Mouse (Mus musculus): Measurements from ENCODE around the gene Mrpl53. TPM values are rescaled to one million over a fixed set of nuclear protein-coding genes. Genes with fewer than 3 reads are reported as not detected.

Mrpl53 gene
- polyA plus RNA-seq (2016; fragmentation: Nextera tagmentation; extraction: Ambion mirVana): 110 and 124 TPM in 2 replicates

DNA sequence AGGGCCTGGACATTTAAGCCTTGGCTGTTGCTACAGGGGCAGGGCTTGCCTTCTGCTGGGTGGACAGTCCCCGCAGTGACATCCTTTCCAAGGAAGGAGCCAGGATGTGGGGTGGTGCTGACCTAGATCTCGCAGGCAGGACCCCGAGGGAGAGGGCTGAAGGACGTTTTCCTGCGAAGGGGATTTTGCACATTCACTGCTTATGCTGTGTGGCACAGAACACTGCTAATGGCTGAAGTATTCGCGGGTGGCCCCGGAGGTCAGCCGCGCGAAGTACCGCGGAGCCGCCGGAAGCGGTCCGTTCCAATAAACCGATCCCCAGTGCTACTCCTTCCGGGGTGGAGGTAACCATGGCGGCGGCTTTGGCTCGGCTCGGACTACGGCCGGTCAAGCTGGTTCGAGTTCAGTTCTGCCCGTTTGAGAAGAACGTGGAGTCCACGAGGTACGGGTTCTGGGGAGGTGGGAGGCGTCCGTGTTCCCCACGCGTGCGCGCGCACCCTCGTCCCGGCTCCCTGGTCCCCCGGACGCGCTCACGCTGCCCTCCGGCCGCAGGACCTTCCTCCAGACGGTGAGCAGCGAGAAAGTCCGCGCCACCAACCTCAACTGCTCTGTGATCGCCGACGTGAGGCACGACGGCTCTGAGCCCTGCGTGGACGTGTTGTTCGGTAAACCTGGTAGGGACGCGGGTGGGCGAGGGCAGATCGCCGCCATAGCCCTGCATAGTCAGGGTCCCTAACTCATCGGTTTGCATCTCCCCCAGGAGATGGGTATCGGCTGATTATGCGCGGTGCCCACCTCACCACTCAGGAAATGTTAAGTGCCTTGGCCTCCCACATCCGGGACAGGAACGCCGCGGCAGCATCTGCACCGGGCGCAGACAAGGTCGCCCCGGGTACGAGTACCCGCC, at the start of gene Mrpl53:
Gene Mrpl53, plus strand, starts transcription at position 279 of the 907 bp plus-strand sequence.
- WGBS: under 1% methylated on average over 76 of the region's 76 CpGs
- peak within 1 kb of the TSS; percentile 85 for H3K27ac ChIP-seq
- peaks cover 5% of the 10 kb centered on the region; the same call in 1 of the 2 replicates for H3K36me3 ChIP-seq
- H3K4me3 ChIP-seq: peak within 1 kb of the TSS; percentile 85
- peaks cover 22% of the 10 kb centered on the region for H3K4me1 ChIP-seq
- peak within 1 kb of the TSS; percentile 93 for H3K9ac ChIP-seq
- no peaks in the 10 kb centered on the region for H3K9me3 ChIP-seq (replicated peaks)
- no peaks in the 10 kb centered on the region for H3K27me3 ChIP-seq
- peak; percentile 85 for ATAC-seq (ENCODE audit: low FRiP score)
- peak within 1 kb of the TSS; percentile 76 for H3K4me2 ChIP-seq (replicated peaks)

DNA sequence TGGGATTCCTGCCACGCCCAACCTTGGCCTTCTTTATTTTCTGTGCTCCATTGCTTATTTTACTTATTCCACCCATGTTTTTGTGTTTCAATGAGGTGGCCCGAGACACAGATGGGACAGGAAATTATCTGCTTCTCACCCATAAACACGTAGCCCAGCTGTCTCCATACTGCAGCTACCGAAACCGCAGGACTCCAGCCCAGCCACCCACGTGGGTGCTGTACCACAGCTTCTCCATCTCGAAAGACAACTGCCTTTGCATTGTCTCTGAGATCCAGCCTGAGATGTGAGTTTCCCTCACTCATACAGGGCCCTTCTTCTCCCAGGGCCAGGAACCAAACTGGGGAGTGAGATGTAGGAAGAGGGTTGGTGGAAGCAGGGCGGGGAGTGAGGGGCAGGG, 42.8 kb upstream of the Mrpl53 start:
- WGBS: 46% methylated on average over 8 of the region's 8 CpGs
- Histone ChIP-seq H3K27me3 (peaks cover 99% of the 10 kb centered on the region), H3K4me2 (replicated peaks) (no peak overlapping the region), H3K9me3 (replicated peaks) (no peaks in the 10 kb centered on the region), H3K4me1 (peaks cover 14% of the 10 kb centered on the region), H3K36me3 (no peaks in the 10 kb centered on the region), H3K27ac (no peak overlapping the region), H3K9ac (no peak overlapping the region), H3K4me3 (no peak overlapping the region)
- ATAC-seq (ENCODE audit: low FRiP score): no peak

DNA sequence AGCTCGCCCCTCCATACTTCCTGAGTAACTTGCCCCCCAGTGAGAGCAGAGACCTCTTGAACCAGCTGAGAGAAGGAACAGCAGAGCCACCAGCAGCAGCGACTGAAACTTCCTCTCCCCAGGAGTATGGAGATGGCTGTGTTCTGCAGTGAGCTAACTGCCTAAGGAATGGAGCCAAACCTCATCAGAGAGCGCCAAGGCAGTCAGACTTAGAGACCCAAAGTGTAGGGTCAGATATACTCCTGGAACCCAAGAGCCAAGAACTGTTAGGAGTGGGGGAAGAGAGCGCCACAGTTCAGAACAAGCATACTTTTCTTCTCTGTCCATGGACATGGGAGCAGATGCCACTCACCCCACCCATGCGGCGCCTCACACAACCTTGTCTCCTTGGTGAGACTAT, 42.4 kb upstream of the Mrpl53 start:
- Histone ChIP-seq H3K9me3 (replicated peaks) (no peaks in the 10 kb centered on the region), H3K27ac (no peak overlapping the region), H3K36me3 (no peaks in the 10 kb centered on the region), H3K9ac (no peak overlapping the region), H3K4me3 (no peak overlapping the region), H3K4me2 (replicated peaks) (no peak overlapping the region), H3K27me3 (peaks cover 99% of the 10 kb centered on the region), H3K4me1 (peaks cover 19% of the 10 kb centered on the region)
- 19% methylated on average over 6 of the region's 6 CpGs for WGBS
- no peak for ATAC-seq (ENCODE audit: low FRiP score)

DNA sequence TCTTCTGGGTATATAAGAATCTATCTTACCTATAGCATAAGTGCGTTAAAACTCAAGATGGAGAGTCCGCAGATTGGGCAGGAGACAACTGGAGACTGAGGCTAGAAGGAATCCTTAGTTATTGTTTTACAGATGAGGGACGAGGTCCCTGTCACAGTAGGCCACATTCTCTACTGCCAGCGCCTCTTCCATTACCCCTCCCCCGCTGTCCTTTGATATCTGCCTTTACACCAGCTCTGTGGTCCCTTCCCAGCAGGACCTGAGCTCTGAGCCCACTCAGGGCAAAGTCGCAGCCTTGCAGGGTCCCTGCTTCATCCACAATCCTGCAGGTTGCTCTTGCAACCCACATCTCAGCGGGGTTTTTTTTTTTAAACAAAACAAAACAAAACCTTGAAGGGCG, 40.6 kb upstream of the Mrpl53 start:
- Histone ChIP-seq H3K36me3 (no peaks in the 10 kb centered on the region), H3K9me3 (replicated peaks) (no peaks in the 10 kb centered on the region), H3K9ac (no peak overlapping the region), H3K4me1 (peaks cover 19% of the 10 kb centered on the region), H3K4me3 (0 out of 2 replicates have a peak overlapping the region, but pooled peaks have one; percentile 23), H3K4me2 (replicated peaks) (no peak overlapping the region), H3K27ac (no peak overlapping the region), H3K27me3 (peaks cover 99% of the 10 kb centered on the region)
- no peak for ATAC-seq (ENCODE audit: low FRiP score)
- 3% methylated on average over 8 of the region's 8 CpGs for WGBS

GRCm38 (mm10) chr6:83068706-83069487, 39.9 kb upstream of the Mrpl53 start:
- no peak for ATAC-seq (ENCODE audit: low FRiP score)
- Histone ChIP-seq H3K9me3 (replicated peaks) (no peaks in the 10 kb centered on the region), H3K4me1 (peaks cover 19% of the 10 kb centered on the region), H3K36me3 (no peaks in the 10 kb centered on the region), H3K9ac (no peak overlapping the region), H3K27ac (no peak overlapping the region), H3K4me3 (peak overlapping the region; percentile 23), H3K4me2 (replicated peaks) (peak overlapping the region; percentile 21), H3K27me3 (peaks cover 99% of the 10 kb centered on the region)
- WGBS: 1% methylated on average over 72 of the region's 81 CpGs

- ATAC-seq (ENCODE audit: low FRiP score): no peak
- Histone ChIP-seq H3K4me2 (replicated peaks) (peak overlapping the region; percentile 28; the same call in 1 of the 2 replicates), H3K27ac (no peak overlapping the region), H3K9ac (no peak overlapping the region), H3K27me3 (peaks cover 99% of the 10 kb centered on the region), H3K4me3 (peak overlapping the region; percentile 23), H3K36me3 (no peaks in the 10 kb centered on the region), H3K9me3 (replicated peaks) (no peaks in the 10 kb centered on the region), H3K4me1 (peaks cover 19% of the 10 kb centered on the region)
- WGBS: 2% methylated on average over 69 of the region's 69 CpGs
Observed at GRCm38 (mm10) chr6:83069488-83070246, 39.2 kb upstream of the Mrpl53 start.

DNA sequence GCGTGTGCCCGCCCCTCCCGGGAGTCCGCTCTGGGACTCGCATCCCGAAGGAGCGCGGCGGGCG, 38.8 kb upstream of the Mrpl53 start, which contains the start of gene Tlx2:
Gene Tlx2, minus strand, starts transcription at position 47 of the 64 bp plus-strand sequence.
- H3K27ac ChIP-seq: no peak within 1 kb of the TSS
- no peaks in the 10 kb centered on the region for H3K9me3 ChIP-seq (replicated peaks)
- H3K4me3 ChIP-seq: peak within 1 kb of the TSS; percentile 23
- H3K9ac ChIP-seq: no peak within 1 kb of the TSS
- peaks cover 19% of the 10 kb centered on the region for H3K4me1 ChIP-seq
- H3K27me3 ChIP-seq: peaks cover 99% of the 10 kb centered on the region
- no peaks in the 10 kb centered on the region for H3K36me3 ChIP-seq
- ATAC-seq (ENCODE audit: low FRiP score): no peak
- H3K4me2 ChIP-seq (replicated peaks): peak within 1 kb of the TSS; percentile 28; the same call in 1 of the 2 replicates
- 3% methylated on average over 10 of the region's 10 CpGs for whole genome bisulfite sequencing

DNA sequence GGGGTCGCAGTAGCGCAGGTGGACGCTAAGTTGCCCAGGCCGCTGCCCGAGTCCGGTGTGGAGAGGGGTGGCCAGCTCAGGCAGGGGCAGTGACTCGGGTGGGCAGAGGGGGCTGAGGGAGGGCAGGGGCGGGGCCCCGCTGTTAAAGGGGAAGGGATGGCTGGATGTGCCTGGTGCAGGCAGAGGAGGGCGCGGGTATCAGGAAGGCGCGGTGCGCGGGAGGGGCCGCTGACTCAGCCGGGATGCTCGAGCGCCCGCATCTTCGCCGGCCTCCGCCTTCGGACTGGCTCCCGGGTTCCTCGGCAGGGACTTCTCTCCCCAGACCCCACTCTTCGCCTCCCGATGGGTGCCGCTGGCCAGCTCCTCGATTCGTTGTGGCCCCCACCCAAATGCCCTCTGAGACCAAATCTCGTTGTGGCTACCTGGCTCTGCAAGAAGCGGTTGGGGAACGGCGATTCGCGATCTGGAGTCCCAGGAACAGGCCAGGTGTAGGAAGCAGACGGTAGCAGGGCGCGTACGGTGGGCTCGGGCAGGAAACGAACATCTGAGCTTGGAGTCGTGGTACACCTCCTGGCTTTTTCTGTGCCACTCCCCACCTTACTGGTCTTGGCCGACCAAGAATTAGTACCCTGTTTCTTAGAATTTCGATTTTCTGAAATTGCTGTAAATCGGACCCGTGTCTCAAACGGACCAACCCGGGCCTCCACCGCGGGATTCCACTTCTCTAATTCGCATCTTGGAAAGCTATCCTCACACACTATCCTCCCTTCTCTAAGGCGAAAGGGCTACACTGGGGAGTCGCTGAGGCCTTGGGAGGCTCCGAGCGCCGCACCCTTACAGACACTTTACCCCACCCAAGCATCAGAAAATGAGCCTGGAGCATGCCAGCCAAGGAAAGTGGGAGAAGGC, 38.3 kb upstream of the Mrpl53 start:
- 1% methylated on average over 50 of the region's 58 CpGs for WGBS
- ATAC-seq (ENCODE audit: low FRiP score): 0 out of 2 replicates have a peak, but pooled peaks have one; percentile 26
- no peak overlapping the region for H3K9ac ChIP-seq

GRCm38 (mm10) chr6:83071220-83071619, 37.6 kb upstream of the Mrpl53 start:
- peak; percentile 41; the same call in 1 of the 2 replicates for ATAC-seq (ENCODE audit: low FRiP score)
- no peak overlapping the region for H3K9ac ChIP-seq
- WGBS: 2% methylated on average over 19 of the region's 24 CpGs
- H3K27me3 ChIP-seq: peaks cover 99% of the 10 kb centered on the region
- no peaks in the 10 kb centered on the region for H3K36me3 ChIP-seq
- H3K4me3 ChIP-seq: peak overlapping the region; percentile 14
- H3K4me1 ChIP-seq: peaks cover 19% of the 10 kb centered on the region
- H3K9me3 ChIP-seq (replicated peaks): no peaks in the 10 kb centered on the region
- H3K27ac ChIP-seq: no peak overlapping the region
- peak overlapping the region; percentile 17; the same call in 1 of the 2 replicates for H3K4me2 ChIP-seq (replicated peaks)

More for the DNA sequence above, 38.3 kb upstream of the Mrpl53 start:
- Histone ChIP-seq H3K4me2 (replicated peaks) (peak overlapping the region; percentile 28; the same call in 1 of the 2 replicates), H3K9me3 (replicated peaks) (no peaks in the 10 kb centered on the region), H3K27me3 (peaks cover 99% of the 10 kb centered on the region), H3K27ac (no peak overlapping the region), H3K4me1 (peaks cover 19% of the 10 kb centered on the region), H3K4me3 (peak overlapping the region; percentile 23), H3K36me3 (no peaks in the 10 kb centered on the region)

DNA sequence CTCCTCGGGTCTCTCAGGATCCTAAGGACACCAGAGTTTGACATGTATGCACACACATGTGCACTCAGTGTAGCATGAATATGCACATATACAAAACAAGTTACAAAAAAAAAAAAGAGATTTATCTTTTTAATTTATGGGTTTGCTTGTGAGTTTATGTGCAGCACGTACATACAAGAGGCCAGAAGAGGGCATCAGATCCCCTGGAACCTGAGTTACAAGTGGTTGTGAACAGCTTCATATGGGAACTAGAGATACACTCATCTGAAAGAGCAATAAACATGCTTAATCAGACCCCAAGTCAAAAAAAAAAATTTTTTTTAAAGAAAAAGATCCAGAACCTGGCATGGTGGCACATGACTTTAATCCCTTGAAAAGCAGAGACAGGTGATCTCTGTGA, 33.9 kb upstream of the Mrpl53 start:
- Histone ChIP-seq H3K4me2 (replicated peaks) (no peak overlapping the region), H3K9ac (no peak overlapping the region), H3K4me3 (no peak overlapping the region), H3K27me3 (peaks cover 72% of the 10 kb centered on the region), H3K4me1 (peaks cover 30% of the 10 kb centered on the region), H3K9me3 (replicated peaks) (no peaks in the 10 kb centered on the region), H3K27ac (no peak overlapping the region), H3K36me3 (0 out of 2 replicates have a peak, but pooled peaks cover 2% of the 10 kb centered on the region)
- 22% methylated on average over 2 of the region's 2 CpGs for WGBS
- ATAC-seq (ENCODE audit: low FRiP score): no peak

GRCm38 (mm10) chr6:83077630-83078323, 31.1 kb upstream of the Mrpl53 start, which contains the start of gene Pcgf1:
Pcgf1 (plus strand) TSS chr6:83077869.
- H3K36me3 ChIP-seq: peaks cover 22% of the 10 kb centered on the region
- ATAC-seq (ENCODE audit: low FRiP score): peak; percentile 88
- peak within 1 kb of the TSS; percentile 84 for H3K27ac ChIP-seq
- H3K9ac ChIP-seq: peak within 1 kb of the TSS; percentile 84
- peaks cover 21% of the 10 kb centered on the region for H3K4me1 ChIP-seq
- H3K4me3 ChIP-seq: peak within 1 kb of the TSS; percentile 69
- H3K9me3 ChIP-seq (replicated peaks): no peaks in the 10 kb centered on the region
- WGBS: under 1% methylated on average over 54 of the region's 54 CpGs
- H3K27me3 ChIP-seq: peaks cover 56% of the 10 kb centered on the region
- peak within 1 kb of the TSS; percentile 97 for H3K4me2 ChIP-seq (replicated peaks)
